Mouse (Mus musculus) telencephalon, adult 2 months (tissue): Measurements from ENCODE around the gene Chd2.
A peak's percentile ranks its signal among the peaks of the same experiment; 100 is the strongest.

ENCODE experiments used
- DNase-seq: peaks from one replicate; pipeline ENCODE4 v3.0.0-alpha.2; 2011; ENCODE audit warnings: low read depth, low spot score

Gene Chd2

GRCm38 (mm10) chr7:73452187-73452808 lies 89.3 kb downstream of the Chd2 start:
- DNase-seq = no peak

- no peak for DNase-seq
These were observed 90.0 kb downstream of the Chd2 start for GRCm38 (mm10) chr7:73451594-73451993.

- DNase-seq = no peak
These were observed 99.4 kb downstream of the Chd2 start for GRCm38 (mm10) chr7:73442246-73442645.

GRCm38 (mm10) chr7:73441802-73442201 lies 99.8 kb downstream of the Chd2 start:
- DNase-seq = no peak

GRCm38 (mm10) chr7:73435685-73436084 lies 105.9 kb downstream of the Chd2 start:
- DNase-seq = no peak

- DNase-seq = no peak
These were observed 107.3 kb downstream of the Chd2 start for GRCm38 (mm10) chr7:73434336-73434677.

GRCm38 (mm10) chr7:73433637-73434335 lies 107.8 kb downstream of the Chd2 start:
- DNase-seq = no peak

- no peak for DNase-seq
These were observed 113.1 kb downstream of the Chd2 start for GRCm38 (mm10) chr7:73428525-73428924.

- no peak for DNase-seq
These were observed 113.8 kb downstream of the Chd2 start for GRCm38 (mm10) chr7:73427794-73428193.

GRCm38 (mm10) chr7:73426752-73427386 lies 114.8 kb downstream of the Chd2 start:
- no peak for DNase-seq

- DNase-seq = no peak
These were observed 115.4 kb downstream of the Chd2 start for GRCm38 (mm10) chr7:73426235-73426634.

GRCm38 (mm10) chr7:73425451-73425850 lies 116.2 kb downstream of the Chd2 start:
- DNase-seq = no peak

GRCm38 (mm10) chr7:73424705-73425104 lies 116.9 kb downstream of the Chd2 start:
- no peak for DNase-seq

- peak; percentile 78 for DNase-seq
These were observed 117.4 kb downstream of the Chd2 start for GRCm38 (mm10) chr7:73424243-73424642.

GRCm38 (mm10) chr7:73423236-73423635 lies 118.4 kb downstream of the Chd2 start:
- DNase-seq = peak; percentile 67

GRCm38 (mm10) chr7:73422223-73423113 lies 119.2 kb downstream of the Chd2 start:
- peak; percentile 64 for DNase-seq

GRCm38 (mm10) chr7:73421278-73422015 lies 120.2 kb downstream of the Chd2 start:
- DNase-seq = no peak

GRCm38 (mm10) chr7:73420827-73421226 lies 120.8 kb downstream of the Chd2 start:
- no peak for DNase-seq

- no peak for DNase-seq
These were observed 122.3 kb downstream of the Chd2 start for GRCm38 (mm10) chr7:73419375-73419774.

- no peak for DNase-seq
These were observed 127.4 kb downstream of the Chd2 start for GRCm38 (mm10) chr7:73414192-73414591.

- DNase-seq = no peak
These were observed 129.2 kb downstream of the Chd2 start for GRCm38 (mm10) chr7:73412419-73412818.
